Mouse (Mus musculus) cerebellum, adult 2 months (tissue): ENCODE results near the gene Lzts3.

Experiments used
- CTCF ChIP-seq: fragments of 200-500 bp; IDR thresholded peaks from 2 replicates; pipeline ENCODE4 v1.5.1; 2011; ENCODE audit warnings: low read depth, mild to moderate bottlenecking, control low read depth, low read length, moderate library complexity, borderline replicate concordance; ENCODE audit not compliant: insufficient read depth
- POLR2A ChIP-seq: fragments of 200-500 bp; IDR thresholded peaks from 2 replicates; pipeline ENCODE4 v1.6.1; 2011; ENCODE audit warnings: low read length, control low read depth, borderline replicate concordance; ENCODE audit not compliant: insufficient read depth

GRCm38 (mm10) chr2:130656536-130656935, 13.9 kb upstream of the Lzts3 start:
- TF ChIP-seq CTCF (no peak), POLR2A (no peak)
